Mouse (Mus musculus) CH12.LX (cell line): ENCODE results near the gene Svs5. TPM values are rescaled to one million over a fixed set of nuclear protein-coding genes. Genes with fewer than 3 reads are reported as not detected.
A peak's percentile ranks its signal among the peaks of the same experiment; 100 is the strongest.

ENCODE experiments used
- DNase-seq: peaks from one replicate; pipeline ENCODE4 v3.0.0-alpha.2; 2013; ENCODE audit errors: extremely low read depth
- H3K27ac ChIP-seq: 2 replicates; pipeline ENCODE4 v1.5.1; 2012; ENCODE audit warnings: low read depth, mild to moderate bottlenecking, control low read depth, moderate library complexity; ENCODE audit not compliant: insufficient read depth
- H3K27me3 ChIP-seq: replicated peaks from 2 replicates; pipeline ENCODE3; 2012; ENCODE audit warnings: inconsistent platforms
- H3K36me3 ChIP-seq, 2 experiments: replicated peaks in 1 of 2; 2 replicates each; pipeline versions ENCODE3 to v1.6.1; 2012; ENCODE audit warnings: inconsistent platforms in 1 of 2, low read length in 1 of 2, mild to moderate bottlenecking in 1 of 2, mixed read lengths in 1 of 2, moderate library complexity in 1 of 2; ENCODE audit not compliant: control insufficient read depth in 1 of 2, insufficient read depth in 1 of 2
- H3K4me1 ChIP-seq, 2 experiments: 2 replicates each; pipeline ENCODE4 v1.6.1; 2012; ENCODE audit warnings: inconsistent platforms in 1 of 2, moderate library complexity in 1 of 2; ENCODE audit not compliant: insufficient read depth in 2 of 2, control insufficient read depth in 1 of 2
- H3K4me2 ChIP-seq: 2 replicates; pipeline ENCODE4 v1.6.1; 2012; ENCODE audit warnings: low read depth, mild to moderate bottlenecking, control low read depth; ENCODE audit not compliant: poor library complexity, insufficient read depth, severe bottlenecking
- H3K4me3 ChIP-seq, 3 experiments: fragments of 150-350 bp in 1 of 3; sonication (generic) in 1 of 3; replicated peaks in 1 of 3; 2 replicates each; pipeline versions ENCODE3 to v1.5.1; 2011 to 2012; ENCODE audit warnings: low read depth in 2 of 3, low read length in 2 of 3, mild to moderate bottlenecking in 2 of 3, moderate library complexity in 2 of 3, control low read depth in 1 of 3, improper control_type of control experiment in 1 of 3, inconsistent platforms in 1 of 3, mixed read lengths in 1 of 3; ENCODE audit not compliant: poor library complexity in 1 of 3
- H3K79me2 ChIP-seq: replicated peaks from 2 replicates; pipeline ENCODE4 v1.6.1; 2012; ENCODE audit warnings: mild to moderate bottlenecking, moderate library complexity; ENCODE audit not compliant: control insufficient read depth, poor library complexity, insufficient read depth, severe bottlenecking; ENCODE audit errors: extremely low read depth
- H3K9ac ChIP-seq: 2 replicates; pipeline ENCODE4 v1.6.1; 2012; ENCODE audit warnings: low read depth, mild to moderate bottlenecking, control low read depth, moderate library complexity; ENCODE audit not compliant: insufficient read depth
- H3K9me3 ChIP-seq: replicated peaks from 2 replicates; pipeline ENCODE3; 2012; ENCODE audit warnings: low read length, inconsistent platforms, mixed read lengths
- BHLHE40 ChIP-seq: IDR thresholded peaks from 2 replicates; pipeline ENCODE4 v1.6.1; 2011; ENCODE audit warnings: mild to moderate bottlenecking, low read depth, low read length, improper control_type of control experiment
- CHD1 ChIP-seq: IDR thresholded peaks from 2 replicates; pipeline ENCODE4 v1.6.1; 2012; ENCODE audit warnings: low read depth, low read length, improper control_type of control experiment, inconsistent platforms
- CHD2 ChIP-seq: IDR thresholded peaks from 2 replicates; pipeline ENCODE4 v1.6.1; 2011; ENCODE audit warnings: low read length, improper control_type of control experiment
- CTCF ChIP-seq, 2 experiments: IDR thresholded peaks in 1 of 2; conservative IDR thresholded peaks in 1 of 2; 2 replicates each; pipeline ENCODE4 v1.5.1; 2011 to 2012; ENCODE audit warnings: low read depth in 2 of 2, low read length in 2 of 2, improper control_type of control experiment in 1 of 2, inconsistent platforms in 1 of 2, mild to moderate bottlenecking in 1 of 2, moderate library complexity in 1 of 2
- E2F4 ChIP-seq: IDR thresholded peaks from 2 replicates; pipeline ENCODE4 v1.6.1; 2011; ENCODE audit warnings: low read depth, low read length, improper control_type of control experiment; ENCODE audit not compliant: insufficient replicate concordance
- ELF1 ChIP-seq: IDR thresholded peaks from 2 replicates; pipeline ENCODE4 v1.6.1; 2014; ENCODE audit warnings: low read depth, mild to moderate bottlenecking, inconsistent platforms, low read length, improper control_type of control experiment
- EP300 ChIP-seq: IDR thresholded peaks from 2 replicates; pipeline ENCODE4 v1.6.1; 2011; ENCODE audit warnings: low read length, improper control_type of control experiment
- GABPA ChIP-seq: IDR thresholded peaks from 2 replicates; pipeline ENCODE4 v1.6.1; 2012; ENCODE audit warnings: low read depth, low read length, improper control_type of control experiment, inconsistent platforms; ENCODE audit not compliant: insufficient replicate concordance
- HCFC1 ChIP-seq: IDR thresholded peaks from 2 replicates; pipeline ENCODE4 v1.6.1; 2012; ENCODE audit warnings: low read depth, mild to moderate bottlenecking, inconsistent platforms, low read length, improper control_type of control experiment
- IRF4 ChIP-seq: IDR thresholded peaks from 2 replicates; pipeline ENCODE4 v1.6.1; 2014; ENCODE audit warnings: low read depth, mild to moderate bottlenecking, inconsistent platforms, low read length, improper control_type of control experiment
- JUN ChIP-seq: IDR thresholded peaks from 2 replicates; pipeline ENCODE4 v1.6.1; 2011; ENCODE audit warnings: low read depth, mild to moderate bottlenecking, low read length, improper control_type of control experiment, moderate library complexity; ENCODE audit not compliant: insufficient read depth
- MAX ChIP-seq: IDR thresholded peaks from 2 replicates; pipeline ENCODE4 v1.6.1; 2011; ENCODE audit warnings: low read length, improper control_type of control experiment
- MXI1 ChIP-seq: IDR thresholded peaks from 2 replicates; pipeline ENCODE4 v1.6.1; 2011; ENCODE audit warnings: mild to moderate bottlenecking, low read depth, low read length, improper control_type of control experiment
- POLR2A ChIP-seq: IDR thresholded peaks from 2 replicates; pipeline ENCODE4 v1.6.1; 2011; ENCODE audit warnings: low read depth, mild to moderate bottlenecking, improper control_type of control experiment, low read length
- POLR2AphosphoS2 ChIP-seq: IDR thresholded peaks from 2 replicates; pipeline ENCODE4 v1.6.1; 2011; ENCODE audit warnings: low read depth, low read length, improper control_type of control experiment
- RAD21 ChIP-seq: IDR thresholded peaks from 2 replicates; pipeline ENCODE4 v1.6.1; 2011; ENCODE audit warnings: low read depth, mild to moderate bottlenecking, low read length, improper control_type of control experiment, moderate library complexity
- RCOR1 ChIP-seq: conservative IDR thresholded peaks from 2 replicates; pipeline ENCODE4 v1.6.1; 2012; ENCODE audit warnings: low read depth, mild to moderate bottlenecking, inconsistent platforms, low read length, improper control_type of control experiment
- SMC3 ChIP-seq: IDR thresholded peaks from 2 replicates; pipeline ENCODE4 v1.6.1; 2011; ENCODE audit warnings: low read depth, low read length, improper control_type of control experiment
- TBP ChIP-seq: conservative IDR thresholded peaks from 2 replicates; pipeline ENCODE4 v1.6.1; 2011; ENCODE audit warnings: low read depth, low read length, improper control_type of control experiment
- TCF12 ChIP-seq: IDR thresholded peaks from 2 replicates; pipeline ENCODE4 v1.6.1; 2014; ENCODE audit warnings: low read depth, mild to moderate bottlenecking, inconsistent platforms, low read length, improper control_type of control experiment
- USF2 ChIP-seq: conservative IDR thresholded peaks from 2 replicates; pipeline ENCODE4 v1.6.1; 2011; ENCODE audit warnings: low read depth, low read length, improper control_type of control experiment
- ZKSCAN1 ChIP-seq: IDR thresholded peaks from 2 replicates; pipeline ENCODE4 v1.6.1; 2012; ENCODE audit warnings: low read depth, inconsistent platforms, low read length, improper control_type of control experiment, borderline replicate concordance
- dilution Hi-C: fragments of 300-500 bp; cut with MboI; formaldehyde crosslinking; loops from 2 replicates; pipeline ENCODE4 v1.14.3; 2020; ENCODE audit warnings: low sequenced_read_pairs; ENCODE audit not compliant: extremely low pct_unique_long_range_greater_than_20kb, extremely low pct_ligation_motif_present
- in situ Hi-C: fragments of 300-500 bp; cut with MboI; formaldehyde crosslinking; loops from 3 replicates; pipeline ENCODE4 v1.14.3; 2019; ENCODE audit warnings: low sequenced_read_pairs, low pct_ligation_motif_present, low pct_unique_long_range_greater_than_20kb, mixed read lengths
- polyA plus RNA-seq: library from polyadenylated mRNA; unstranded; fragments of >175 nt; gene quantifications from 2 replicates; pipeline ENCODE4 v1.2.1, GENCODE M21; 2012; ENCODE audit warnings: low read depth; ENCODE audit not compliant: insufficient read length
- total RNA-seq, 2 experiments: library from RNA; depleted of rRNA; stranded (reverse); fragments of 300-350 nt in 1 of 2; fragments of >200 nt in 1 of 2; gene quantifications; 2 replicates each; pipeline ENCODE4 v1.2.3; 2012 to 2014

Gene Svs5
- total and polyA plus RNA-seq, 3 experiments = not detected

DNA sequence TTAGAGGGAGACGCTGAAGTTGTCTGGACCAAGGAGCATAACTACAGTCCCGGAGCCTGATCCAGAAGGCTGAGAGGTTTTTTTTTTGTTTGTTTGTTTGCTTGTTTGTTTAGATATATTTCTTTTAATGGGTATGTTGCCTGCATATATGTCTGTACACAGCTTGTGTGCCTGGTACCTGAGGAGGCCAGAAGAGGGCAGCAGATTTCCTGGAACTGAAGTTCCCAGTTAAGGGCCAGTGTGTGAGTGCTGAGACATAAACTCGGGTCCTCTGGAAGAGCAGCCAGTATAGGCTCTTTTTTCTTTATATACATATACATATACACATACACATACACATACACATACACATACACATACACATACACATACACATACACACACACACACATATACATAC is 25.8 kb downstream of the Svs5 start:
- Histone ChIP-seq H3K36me3 (no peaks in the 10 kb centered on the region), H3K27me3 (peaks cover 2% of the 10 kb centered on the region)
- no peak for TF ChIP-seq ZKSCAN1
- TF ChIP-seq USF2 = no peak
- no peak for TF ChIP-seq E2F4
- TF ChIP-seq JUN = no peak
- TF ChIP-seq TCF12 = no peak
- no peak for TF ChIP-seq GABPA
- no peak for TF ChIP-seq BHLHE40
- TF ChIP-seq RCOR1 = no peak
- peak; percentile 37 for TF ChIP-seq RAD21
- TF ChIP-seq TBP = no peak
- peak; percentile 21 to 56; a peak in 2 of 4 replicates for TF ChIP-seq CTCF (conservative IDR thresholded peaks at IDR 0.05 in 1 of 2, IDR thresholded peaks at IDR 0.05 in 1 of 2; ENCODE audit: low read depth in 2 of 2, low read length in 2 of 2)
- no peak for TF ChIP-seq MAX
- no peak for TF ChIP-seq POLR2AphosphoS2
- peak; percentile 44 for TF ChIP-seq SMC3
- no peak for TF ChIP-seq HCFC1
- TF ChIP-seq EP300 = no peak
- no peak for TF ChIP-seq POLR2A
- TF ChIP-seq IRF4 = no peak
- no peak for TF ChIP-seq MXI1
- TF ChIP-seq CHD1 = no peak
- TF ChIP-seq, all 38 proteins: peak for 3
- H3K9me3 ChIP-seq = no peaks in the 10 kb centered on the region
- dilution Hi-C loops (no loop called here), in situ Hi-C loops (no loop called here)
- DNase-seq = peak; percentile 31
- H3K4me3 ChIP-seq = no peak overlapping the region
- H3K4me2 ChIP-seq = no peak overlapping the region
- H3K4me1 ChIP-seq = peaks cover 13 to 20% of the 10 kb centered on the region in 2 experiments
- H3K9ac ChIP-seq = no peak overlapping the region
- H3K27ac ChIP-seq = no peak overlapping the region
- no peaks in the 10 kb centered on the region for H3K79me2 ChIP-seq

DNA sequence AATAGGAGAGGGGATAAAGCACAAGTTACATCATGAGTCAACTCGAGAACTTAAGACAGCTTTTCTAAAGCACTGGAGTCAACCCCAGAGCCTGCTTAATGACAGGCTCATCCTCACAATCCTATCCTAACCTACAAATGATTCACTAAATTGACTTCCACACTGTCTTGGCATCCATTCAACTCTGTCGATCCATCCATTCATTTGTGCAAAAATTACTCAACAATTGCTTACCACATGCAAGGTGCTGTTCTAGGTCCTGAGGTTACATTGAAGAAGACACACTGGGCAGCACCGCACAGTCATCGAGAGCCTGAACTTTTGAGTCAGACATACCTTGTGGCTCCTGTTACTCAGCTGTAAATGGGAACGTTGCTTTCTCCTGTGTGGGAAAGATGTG is 26.5 kb downstream of the Svs5 start:
- in situ Hi-C loops = no loop called here
- H3K4me3 ChIP-seq = no peak overlapping the region
- no peak overlapping the region for H3K27ac ChIP-seq
- H3K79me2 ChIP-seq = no peaks in the 10 kb centered on the region
- no peak overlapping the region for H3K4me2 ChIP-seq
- no peaks in the 10 kb centered on the region for H3K9me3 ChIP-seq
- no peak for DNase-seq
- no peak overlapping the region for H3K9ac ChIP-seq
- dilution Hi-C loops = no loop called here
- no peak for TF ChIP-seq ELF1
- TF ChIP-seq CHD2 = no peak
- TF ChIP-seq USF2 = no peak
- TF ChIP-seq RAD21 = no peak
- no peak for TF ChIP-seq CHD1
- peaks cover 2% of the 10 kb centered on the region for H3K27me3 ChIP-seq
- H3K4me1 ChIP-seq = peaks cover 13 to 22% of the 10 kb centered on the region in 2 experiments
- H3K36me3 ChIP-seq = no peaks in the 10 kb centered on the region
